In the genomic region with DNA sequence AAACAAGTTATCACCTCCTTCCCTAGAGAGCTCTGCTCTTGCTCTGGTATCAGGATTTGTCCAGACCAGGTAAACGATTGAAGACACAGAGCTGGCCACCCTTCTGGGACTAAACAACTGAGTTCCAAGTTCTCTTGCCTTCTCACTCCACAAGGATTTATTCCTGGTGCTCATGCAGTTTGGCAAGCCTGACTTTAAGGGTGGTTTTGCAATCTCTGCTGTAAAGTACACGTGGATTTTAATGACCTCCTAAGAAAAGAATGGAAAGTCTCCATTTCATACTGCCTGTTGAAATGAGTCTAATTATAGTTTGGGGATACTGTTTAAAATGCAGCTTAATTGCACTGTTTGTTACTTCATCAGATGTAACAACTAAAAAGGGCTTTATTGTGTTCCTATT, we compare ENCODE assay signal across 10 mouse cellular contexts. TPM values are rescaled to one million over a fixed set of nuclear protein-coding genes. Genes with fewer than 3 reads are reported as not detected.
DNase-seq lines count a peak whose midpoint lies in the region; ATAC-seq and TF ChIP-seq lines count a peak whose summit lies in the region.
"Had no signal": no experiment of that assay in that cellular context is flagged by ENCODE, and none has a peak within 500 bp of the region (broad histone marks: within the 10 kb centered on the region; RNA-seq: fewer than 3 reads in every experiment).

No protein-coding gene starts in this region.

- no peak for ATAC-seq in heart, embryonic 12.5 days (ENCODE audit: insufficient number of reproducible peaks, low FRiP score)
- no peak for ATAC-seq in hindbrain, embryonic 11.5 days (ENCODE audit: low FRiP score)
- ATAC-seq in liver, postnatal 0 days, result no peak
- no peak for ATAC-seq in cerebellum, adult (ENCODE audit: insufficient number of reproducible peaks, low FRiP score, low TSS enrichment)

- peak overlapping the region; percentile 95; the same call in 1 of the 2 replicates for H3K4me2 ChIP-seq in heart, embryonic 12.5 days
- H3K4me2 ChIP-seq in hindbrain, embryonic 11.5 days (replicated peaks; ENCODE audit: low read depth, low read length), result peak overlapping the region; percentile 84
- H3K4me2 ChIP-seq in liver, postnatal 0 days (ENCODE audit: low read depth, low read length), result peak overlapping the region; percentile 78; the same call in 1 of the 2 replicates

- no peak for TF ChIP-seq CTCF in ES-Bruce4 (IDR thresholded peaks at IDR 0.05; ENCODE audit: low read depth, low read length)
- no peak for TF ChIP-seq CTCF in liver, postnatal 0 days (IDR thresholded peaks at IDR 0.05; ENCODE audit: low read depth)

- peaks cover 22% of the 10 kb centered on the region for H3K4me1 ChIP-seq in heart, embryonic 12.5 days (replicated peaks)
- H3K4me1 ChIP-seq in ES-Bruce4 (ENCODE audit: control insufficient read depth, insufficient read depth, low read length), result no peaks in the 10 kb centered on the region
- peaks cover 8% of the 10 kb centered on the region for H3K4me1 ChIP-seq in hindbrain, embryonic 11.5 days (replicated peaks; ENCODE audit: control insufficient read depth, insufficient read depth, low read length)
- H3K4me1 ChIP-seq in liver, postnatal 0 days (ENCODE audit: insufficient read depth), result peaks cover 11% of the 10 kb centered on the region

- no peak overlapping the region for H3K4me3 ChIP-seq in heart, embryonic 12.5 days
- no peak overlapping the region for H3K4me3 ChIP-seq in ES-Bruce4 (ENCODE audit: low read depth, low read length)
- H3K4me3 ChIP-seq in hindbrain, embryonic 11.5 days (ENCODE audit: low read depth, low read length), result peak overlapping the region; percentile 98; the same call in 1 of the 2 replicates
- peak overlapping the region; percentile 97; the same call in 1 of the 2 replicates for H3K4me3 ChIP-seq in liver, postnatal 0 days (ENCODE audit: low read depth, low read length)

- peaks cover 18% of the 10 kb centered on the region for H3K27me3 ChIP-seq in heart, embryonic 12.5 days (replicated peaks)
- no peaks in the 10 kb centered on the region for H3K27me3 ChIP-seq in ES-Bruce4 (ENCODE audit: control insufficient read depth, insufficient read depth, low read length, poor library complexity, severe bottlenecking)
- peaks cover 3% of the 10 kb centered on the region; the same call in 1 of the 2 replicates for H3K27me3 ChIP-seq in hindbrain, embryonic 11.5 days (ENCODE audit: control insufficient read depth, insufficient read depth, low read length)
- H3K27me3 ChIP-seq in liver, postnatal 0 days (ENCODE audit: insufficient read depth, low read length), result no peaks in the 10 kb centered on the region

- WGBS in heart, embryonic 12.5 days, result 23% methylated on average over 2 of the region's 2 CpGs
- 47% methylated on average over 2 of the region's 2 CpGs for WGBS in hindbrain, embryonic 11.5 days
- 21% methylated on average over 2 of the region's 2 CpGs for WGBS in liver, postnatal 0 days (ENCODE audit: insufficient replicate concordance)

- no peaks in the 10 kb centered on the region for H3K9me3 ChIP-seq in heart, embryonic 12.5 days (replicated peaks)
- no peaks in the 10 kb centered on the region for H3K9me3 ChIP-seq in ES-Bruce4 (replicated peaks; ENCODE audit: control insufficient read depth, insufficient read depth, low read length, poor library complexity, severe bottlenecking)
- H3K9me3 ChIP-seq in hindbrain, embryonic 11.5 days (ENCODE audit: control insufficient read depth, low read length), result no peaks in the 10 kb centered on the region
- no peaks in the 10 kb centered on the region for H3K9me3 ChIP-seq in liver, postnatal 0 days (ENCODE audit: low read length)

- no peak overlapping the region for H3K27ac ChIP-seq in heart, embryonic 12.5 days (ENCODE audit: poor library complexity, severe bottlenecking)
- H3K27ac ChIP-seq in ES-Bruce4 (ENCODE audit: insufficient read depth, low read length), result no peak overlapping the region
- H3K27ac ChIP-seq in hindbrain, embryonic 11.5 days (ENCODE audit: low read depth, low read length), result no peak overlapping the region; the same call in 1 of the 2 replicates
- no peak overlapping the region for H3K27ac ChIP-seq in liver, postnatal 0 days (ENCODE audit: low read depth)

- no peak for DNase-seq in heart, adult 8-10 months (ENCODE audit: low spot score)
- DNase-seq in hindbrain, embryonic 11.5 days (ENCODE audit: low spot score), result peak; percentile 12
- no peak for DNase-seq in liver, postnatal 0 days
- DNase-seq in cerebellum, adult 11-12 months, result no peak
- no peak for DNase-seq in layer of hippocampus, adult 9-10 months (ENCODE audit: low spot score)
- DNase-seq: adrenal gland, adult 2 months; lung, postnatal 10 days had no signal

- TF ChIP-seq POLR2A in ES-Bruce4 (IDR thresholded peaks at IDR 0.05; ENCODE audit: insufficient read depth, low read length), result no peak

- TF ChIP-seq EP300 in ES-Bruce4 (IDR thresholded peaks at IDR 0.05; ENCODE audit: insufficient read depth, low read depth, low read length), result no peak
- no peak for TF ChIP-seq EP300 in liver, postnatal 0 days (IDR thresholded peaks at IDR 0.05; ENCODE audit: low read depth)

- H3K36me3 ChIP-seq in heart, embryonic 12.5 days, result peaks cover 22% of the 10 kb centered on the region
- peaks cover 22% of the 10 kb centered on the region for H3K36me3 ChIP-seq in ES-Bruce4 (ENCODE audit: control insufficient read depth, insufficient read depth, low read length, poor library complexity, severe bottlenecking)
- peaks cover 12% of the 10 kb centered on the region for H3K36me3 ChIP-seq in hindbrain, embryonic 11.5 days (ENCODE audit: control insufficient read depth, insufficient read depth, low read length)
- H3K36me3 ChIP-seq in liver, postnatal 0 days (replicated peaks; ENCODE audit: insufficient read depth, low read length), result peaks cover 16% of the 10 kb centered on the region

- no peak overlapping the region for H3K9ac ChIP-seq in heart, embryonic 12.5 days
- H3K9ac ChIP-seq in ES-Bruce4 (ENCODE audit: low read depth, poor library complexity, severe bottlenecking), result peak overlapping the region; percentile 93; the same call in 1 of the 2 replicates
- no peak overlapping the region; the same call in 1 of the 2 replicates for H3K9ac ChIP-seq in hindbrain, embryonic 11.5 days (ENCODE audit: low read depth, low read length)
- H3K9ac ChIP-seq in liver, postnatal 0 days (replicated peaks), result peak overlapping the region; percentile 99

RNA-seq across cellular contexts. Expression of a gene that starts 1.1 kb away (rescaled TPM):
- 270 and 276 TPM in 2 replicates for polyA plus RNA-seq in heart, embryonic 12.5 days (2016; fragmentation: Nextera tagmentation; extraction: Ambion mirVana)
- total RNA-seq in heart, adult 8-10 months (2022), result 10 to 100 TPM; 57.7 to 77.2 (median 66.8) TPM
- 257 and 268 TPM in 2 replicates for polyA plus RNA-seq in ES-Bruce4 (2011; ENCODE audit: insufficient read depth, insufficient read length, low read depth, missing spikeins)
- polyA plus RNA-seq in hindbrain, embryonic 11.5 days (2014; fragmentation: Nextera tagmentation; extraction: Ambion mirVana), result 378 and 385 TPM in 2 replicates
- 119 and 125 TPM in 2 replicates for polyA plus RNA-seq in liver, postnatal 0 days (2015; fragmentation: Nextera tagmentation; extraction: Ambion mirVana)

RNA-seq across cellular contexts. Expression of a gene that starts 6.6 kb away (rescaled TPM):
- polyA plus RNA-seq in heart, embryonic 12.5 days (2016; fragmentation: Nextera tagmentation; extraction: Ambion mirVana), result 0.49 and 0.51 TPM in 2 replicates
- under 1 TPM in 2 of 4 experiments, not detected in 2; 0.13 to 0.14 TPM for total RNA-seq in heart, adult 8-10 months (2022)
- polyA plus RNA-seq in ES-Bruce4 (2011; ENCODE audit: insufficient read depth, insufficient read length, low read depth, missing spikeins), result not detected in 2 replicates
- polyA plus RNA-seq in hindbrain, embryonic 11.5 days (2014; fragmentation: Nextera tagmentation; extraction: Ambion mirVana), result not detected in 2 replicates
- 0.06 and 0.09 TPM in 2 replicates for polyA plus RNA-seq in liver, postnatal 0 days (2015; fragmentation: Nextera tagmentation; extraction: Ambion mirVana)

RNA-seq across cellular contexts. Expression of a gene that starts 33.3 kb away (rescaled TPM):
- polyA plus RNA-seq in heart, embryonic 12.5 days (2016; fragmentation: Nextera tagmentation; extraction: Ambion mirVana), result 116 and 117 TPM in 2 replicates
- total RNA-seq in heart, adult 8-10 months (2022), result 100 to 1,000 TPM; 108 to 126 (median 114) TPM
- 42.3 and 50.4 TPM in 2 replicates for polyA plus RNA-seq in ES-Bruce4 (2011; ENCODE audit: insufficient read depth, insufficient read length, low read depth, missing spikeins)
- polyA plus RNA-seq in hindbrain, embryonic 11.5 days (2014; fragmentation: Nextera tagmentation; extraction: Ambion mirVana), result 12.6 and 15.3 TPM in 2 replicates
- polyA plus RNA-seq in liver, postnatal 0 days (2015; fragmentation: Nextera tagmentation; extraction: Ambion mirVana), result 28.6 and 29.0 TPM in 2 replicates

RNA-seq across cellular contexts. Expression of a gene that starts 54.4 kb away (rescaled TPM):
- 7.3 and 7.5 TPM in 2 replicates for polyA plus RNA-seq in heart, embryonic 12.5 days (2016; fragmentation: Nextera tagmentation; extraction: Ambion mirVana)
- 1 to 10 TPM; 4.6 to 5.6 (median 5.3) TPM for total RNA-seq in heart, adult 8-10 months (2022)
- 3.3 and 4.0 TPM in 2 replicates for polyA plus RNA-seq in ES-Bruce4 (2011; ENCODE audit: insufficient read depth, insufficient read length, low read depth, missing spikeins)
- 4.4 and 6.0 TPM in 2 replicates for polyA plus RNA-seq in hindbrain, embryonic 11.5 days (2014; fragmentation: Nextera tagmentation; extraction: Ambion mirVana)
- polyA plus RNA-seq in liver, postnatal 0 days (2015; fragmentation: Nextera tagmentation; extraction: Ambion mirVana), result 4.1 and 4.2 TPM in 2 replicates

RNA-seq across cellular contexts. Expression of a gene that starts 54.4 kb away (rescaled TPM):
- polyA plus RNA-seq in heart, embryonic 12.5 days (2016; fragmentation: Nextera tagmentation; extraction: Ambion mirVana), result 9.8 and 10.8 TPM in 2 replicates
- 1 to 10 TPM; 2.3 to 4.6 (median 3.1) TPM for total RNA-seq in heart, adult 8-10 months (2022)
- polyA plus RNA-seq in ES-Bruce4 (2011; ENCODE audit: insufficient read depth, insufficient read length, low read depth, missing spikeins), result 9.2 and 10.0 TPM in 2 replicates
- 3.3 and 3.8 TPM in 2 replicates for polyA plus RNA-seq in hindbrain, embryonic 11.5 days (2014; fragmentation: Nextera tagmentation; extraction: Ambion mirVana)
- polyA plus RNA-seq in liver, postnatal 0 days (2015; fragmentation: Nextera tagmentation; extraction: Ambion mirVana), result 2.1 and 2.2 TPM in 2 replicates

Comparison
In these comparisons a context has a peak if more than half of its experiments do, and no peak if none do; other contexts are left out.
1. H3K4me3 ChIP-seq: peak in hindbrain, embryonic 11.5 days (single experiment) and liver, postnatal 0 days (single experiment); none in heart, embryonic 12.5 days (single experiment) and ES-Bruce4 (single experiment).
2. H3K9ac ChIP-seq: peak in ES-Bruce4 (single experiment) and liver, postnatal 0 days (single experiment); none in heart, embryonic 12.5 days (single experiment) and hindbrain, embryonic 11.5 days (single experiment).
3. Peak in every context shown above with its lines, with median percentiles within 50 percentile points of each other: H3K4me2 ChIP-seq.